Mouse (Mus musculus) liver, embryonic 13.5 days (tissue): ENCODE data around the gene Set. TPM values are rescaled to one million over a fixed set of nuclear protein-coding genes. Genes with fewer than 3 reads are reported as not detected.
A peak's percentile ranks its signal among the peaks of the same experiment; 100 is the strongest.

Experiments
- ATAC-seq: fragments of 200-750 bp; cut with Nextera tagmentation; 2 replicates; pipeline ENCODE4 v1.8.0; 2017; ENCODE audit warnings: low read depth, mild to moderate bottlenecking, moderate number of reproducible peaks, moderate library complexity
- DNase-seq: peaks from one replicate; pipeline ENCODE4 v3.0.0; 2022
- H3K27ac ChIP-seq: fragments of 300-500 bp; sonication (generic); 2 replicates; pipeline ENCODE4 v1.5.1; 2015; ENCODE audit warnings: moderate library complexity, mild to moderate bottlenecking, inconsistent platforms
- H3K27me3 ChIP-seq: fragments of 300-500 bp; sonication (generic); 2 replicates; pipeline ENCODE4 v1.6.1; 2015; ENCODE audit warnings: mild to moderate bottlenecking, inconsistent platforms
- H3K36me3 ChIP-seq: fragments of 300-500 bp; sonication (generic); 2 replicates; pipeline ENCODE4 v1.6.1; 2015; ENCODE audit warnings: mild to moderate bottlenecking, inconsistent platforms
- H3K4me1 ChIP-seq: fragments of 300-500 bp; sonication (generic); replicated peaks from 2 replicates; pipeline ENCODE4 v1.6.1; 2015; ENCODE audit warnings: inconsistent platforms
- H3K4me2 ChIP-seq: fragments of 300-500 bp; sonication (generic); 2 replicates; pipeline ENCODE4 v1.6.1; 2015; ENCODE audit warnings: inconsistent platforms, mild to moderate bottlenecking, moderate library complexity
- H3K4me3 ChIP-seq: fragments of 300-500 bp; sonication (generic); replicated peaks from 2 replicates; pipeline ENCODE4 v1.5.1; 2015; ENCODE audit warnings: mild to moderate bottlenecking, inconsistent platforms
- H3K9ac ChIP-seq: fragments of 300-500 bp; sonication (generic); 2 replicates; pipeline ENCODE4 v1.6.1; 2015; ENCODE audit warnings: mild to moderate bottlenecking, inconsistent platforms
- H3K9me3 ChIP-seq: fragments of 300-500 bp; sonication (generic); replicated peaks from 2 replicates; pipeline ENCODE4 v1.6.1; 2016; ENCODE audit warnings: inconsistent platforms
- WGBS: fragments of 180-500 bp; shearing (Covaris S2); methylation state at CpG from one replicate; pipeline ENCODE4 v1.1.7; 2015; ENCODE audit not compliant: insufficient replicate concordance; 5-methylcytosine and 5-hydroxymethylcytosine counted together
- polyA plus RNA-seq: library from polyadenylated mRNA; unstranded; fragments of >200 nt; fragmentation: Nextera tagmentation; extraction: Ambion mirVana; gene quantifications from 2 replicates; pipeline ENCODE4 v1.2.1, GENCODE M21; 2015

The Set gene
- polyA plus RNA-seq, 1 experiment from 2014 or later: 317 TPM

- H3K9ac ChIP-seq: no peak overlapping the region
- peaks cover 21% of the 10 kb centered on the region for H3K36me3 ChIP-seq
- no peaks in the 10 kb centered on the region for H3K27me3 ChIP-seq
- H3K27ac ChIP-seq: no peak overlapping the region
- no peak overlapping the region for H3K4me3 ChIP-seq
- DNase-seq (no peak), ATAC-seq (no peak)
- H3K9me3 ChIP-seq: no peaks in the 10 kb centered on the region
- WGBS: 64% methylated on average over 3 of the region's 3 CpGs
- peaks cover 31% of the 10 kb centered on the region for H3K4me1 ChIP-seq
- no peak overlapping the region for H3K4me2 ChIP-seq
Measured at GRCm38 (mm10) chr2:30075625-30076024, 18.4 kb downstream of the Set start.

GRCm38 (mm10) chr2:30076439-30076838, 19.3 kb downstream of the Set start:
- no peaks in the 10 kb centered on the region for H3K9me3 ChIP-seq
- H3K36me3 ChIP-seq: peaks cover 19% of the 10 kb centered on the region
- no peaks in the 10 kb centered on the region for H3K27me3 ChIP-seq
- no peak overlapping the region for H3K9ac ChIP-seq
- ATAC-seq (no peak), DNase-seq (no peak)
- peaks cover 31% of the 10 kb centered on the region for H3K4me1 ChIP-seq
- no peak overlapping the region for H3K27ac ChIP-seq
- H3K4me2 ChIP-seq: no peak overlapping the region
- no peak overlapping the region for H3K4me3 ChIP-seq
- WGBS: 85% methylated on average over 9 of the region's 9 CpGs

- WGBS: 48% methylated on average over 6 of the region's 6 CpGs
- peak overlapping the region; percentile 53; the same call in 1 of the 2 replicates for H3K27ac ChIP-seq
- H3K9ac ChIP-seq: peak overlapping the region; percentile 79; the same call in 1 of the 2 replicates
Measured at GRCm38 (mm10) chr2:30076959-30077358, 19.8 kb downstream of the Set start.

GRCm38 (mm10) chr2:30077502-30078348, 20.5 kb downstream of the Set start, which contains the start of gene Pkn3:
Gene Pkn3, plus strand, starts transcription at chr2:30077684.
- no peaks in the 10 kb centered on the region for H3K27me3 ChIP-seq
- no peaks in the 10 kb centered on the region for H3K9me3 ChIP-seq
- peaks cover 31% of the 10 kb centered on the region for H3K4me1 ChIP-seq
- peaks cover 11% of the 10 kb centered on the region for H3K36me3 ChIP-seq
- under 1% methylated on average over 53 of the region's 53 CpGs for WGBS
- ATAC-seq: peak; percentile 65
- peak within 1 kb of the TSS; percentile 71 for H3K4me3 ChIP-seq
- peak within 1 kb of the TSS; percentile 79 for H3K9ac ChIP-seq
- peak; percentile 70 for DNase-seq
- peak within 1 kb of the TSS; percentile 99 for H3K4me2 ChIP-seq
- peak within 1 kb of the TSS; percentile 80 for H3K27ac ChIP-seq

More at GRCm38 (mm10) chr2:30076959-30077358, 19.8 kb downstream of the Set start:
- peaks cover 31% of the 10 kb centered on the region for H3K4me1 ChIP-seq
- H3K9me3 ChIP-seq: no peaks in the 10 kb centered on the region
- DNase-seq (no peak), ATAC-seq (no peak)
- H3K4me2 ChIP-seq: peak overlapping the region; percentile 99
- H3K36me3 ChIP-seq: peaks cover 16% of the 10 kb centered on the region
- peak overlapping the region; percentile 71 for H3K4me3 ChIP-seq
- H3K27me3 ChIP-seq: no peaks in the 10 kb centered on the region

GRCm38 (mm10) chr2:30078349-30078712, 21.2 kb downstream of the Set start:
- DNase-seq (no peak), ATAC-seq (peak; percentile 34)
- H3K9me3 ChIP-seq: no peaks in the 10 kb centered on the region
- 7% methylated on average over 10 of the region's 10 CpGs for WGBS
- H3K4me2 ChIP-seq: peak overlapping the region; percentile 99
- peak overlapping the region; percentile 80 for H3K27ac ChIP-seq
- H3K9ac ChIP-seq: peak overlapping the region; percentile 79
- peak overlapping the region; percentile 71 for H3K4me3 ChIP-seq
- peaks cover 31% of the 10 kb centered on the region for H3K4me1 ChIP-seq
- peaks cover 4% of the 10 kb centered on the region for H3K36me3 ChIP-seq
- H3K27me3 ChIP-seq: no peaks in the 10 kb centered on the region

- Histone ChIP-seq H3K27ac (peak overlapping the region; percentile 80), H3K9me3 (no peaks in the 10 kb centered on the region), H3K4me3 (no peak overlapping the region), H3K36me3 (peaks cover under 1% of the 10 kb centered on the region; the same call in 1 of the 2 replicates), H3K4me1 (peaks cover 31% of the 10 kb centered on the region), H3K27me3 (no peaks in the 10 kb centered on the region), H3K9ac (peak overlapping the region; percentile 79; the same call in 1 of the 2 replicates), H3K4me2 (peak overlapping the region; percentile 99)
- ATAC-seq: no peak
- DNase-seq: no peak
- 64% methylated on average over 4 of the region's 4 CpGs for WGBS
Measured at GRCm38 (mm10) chr2:30078760-30079159, 21.6 kb downstream of the Set start.

- Histone ChIP-seq H3K4me3 (no peak overlapping the region), H3K36me3 (no peaks in the 10 kb centered on the region), H3K9me3 (no peaks in the 10 kb centered on the region), H3K27me3 (no peaks in the 10 kb centered on the region), H3K27ac (no peak overlapping the region), H3K4me1 (peaks cover 34% of the 10 kb centered on the region), H3K9ac (no peak overlapping the region), H3K4me2 (no peak overlapping the region)
- no peak for DNase-seq
- ATAC-seq: no peak
- WGBS: 78% methylated on average over 15 of the region's 15 CpGs
Measured at GRCm38 (mm10) chr2:30080181-30080800, 23.1 kb downstream of the Set start.

GRCm38 (mm10) chr2:30084113-30084512, 26.9 kb downstream of the Set start:
- Histone ChIP-seq H3K9me3 (no peaks in the 10 kb centered on the region), H3K9ac (no peak overlapping the region), H3K36me3 (no peaks in the 10 kb centered on the region; the same call in 1 of the 2 replicates), H3K4me1 (peaks cover 12% of the 10 kb centered on the region), H3K27me3 (no peaks in the 10 kb centered on the region), H3K4me2 (peak overlapping the region; percentile 20; the same call in 1 of the 2 replicates), H3K4me3 (no peak overlapping the region), H3K27ac (no peak overlapping the region)
- no peak for DNase-seq
- 57% methylated on average over 5 of the region's 5 CpGs for WGBS
- no peak for ATAC-seq

- ATAC-seq (no peak), DNase-seq (no peak)
- H3K27ac ChIP-seq: no peak overlapping the region
- H3K4me2 ChIP-seq: peak overlapping the region; percentile 20; the same call in 1 of the 2 replicates
- H3K4me3 ChIP-seq: no peak overlapping the region
- H3K9me3 ChIP-seq: no peaks in the 10 kb centered on the region
- no peak overlapping the region for H3K9ac ChIP-seq
- H3K4me1 ChIP-seq: peaks cover 6% of the 10 kb centered on the region
- no peaks in the 10 kb centered on the region; the same call in 1 of the 2 replicates for H3K36me3 ChIP-seq
- 44% methylated on average over 12 of the region's 12 CpGs for WGBS
- no peaks in the 10 kb centered on the region for H3K27me3 ChIP-seq
Measured at GRCm38 (mm10) chr2:30084632-30085031, 27.5 kb downstream of the Set start.

- H3K36me3 ChIP-seq: peaks cover 24% of the 10 kb centered on the region
- no peak overlapping the region for H3K4me2 ChIP-seq
- no peaks in the 10 kb centered on the region for H3K9me3 ChIP-seq
- no peak overlapping the region for H3K4me3 ChIP-seq
- DNase-seq (no peak), ATAC-seq (no peak)
- peaks cover 13% of the 10 kb centered on the region for H3K4me1 ChIP-seq
- H3K27ac ChIP-seq: no peak overlapping the region
- 72% methylated on average over 4 of the region's 4 CpGs for WGBS
- H3K9ac ChIP-seq: no peak overlapping the region
- H3K27me3 ChIP-seq: no peaks in the 10 kb centered on the region
Measured at GRCm38 (mm10) chr2:30087310-30087709, 30.1 kb downstream of the Set start.

- H3K4me1 ChIP-seq: peaks cover 35% of the 10 kb centered on the region
- no peaks in the 10 kb centered on the region for H3K27me3 ChIP-seq
- no peak overlapping the region for H3K27ac ChIP-seq
- DNase-seq: no peak
- H3K4me2 ChIP-seq: no peak overlapping the region
- no peak for ATAC-seq
- H3K9ac ChIP-seq: no peak overlapping the region
- no peaks in the 10 kb centered on the region for H3K9me3 ChIP-seq
- H3K4me3 ChIP-seq: no peak overlapping the region
- 90% methylated on average over 12 of the region's 12 CpGs for WGBS
- peaks cover 24% of the 10 kb centered on the region for H3K36me3 ChIP-seq
Measured at GRCm38 (mm10) chr2:30091521-30091920, 34.3 kb downstream of the Set start.
